ENCODE assay signal across 24 mouse cellular contexts in genomic region chr7:90090996-90091395, GRCm38 (mm10). TPM values are rescaled to one million over a fixed set of nuclear protein-coding genes. Genes with fewer than 3 reads are reported as not detected.
DNase-seq lines count a peak whose midpoint lies in the region; ATAC-seq lines count a peak whose summit lies in the region.
"Had no signal": no experiment of that assay in that cellular context is flagged by ENCODE, and none has a peak within 500 bp of the region (broad histone marks: within the 10 kb centered on the region; RNA-seq: fewer than 3 reads in every experiment).

No protein-coding gene starts in this region.

- H3K27me3 ChIP-seq in heart, embryonic 11.5 days (ENCODE audit: control insufficient read depth, insufficient read depth, low read length), result no peaks in the 10 kb centered on the region
- H3K27me3 ChIP-seq in midbrain, embryonic 14.5 days (ENCODE audit: control insufficient read depth, insufficient read depth, low read length), result no peaks in the 10 kb centered on the region
- H3K27me3 ChIP-seq: forebrain, embryonic 13.5 days; hindbrain, embryonic 13.5 days had no signal

- no peak overlapping the region for H3K9ac ChIP-seq in heart, embryonic 11.5 days (ENCODE audit: low read depth, low read length)
- H3K9ac ChIP-seq in midbrain, embryonic 14.5 days (replicated peaks; ENCODE audit: low read length), result no peak overlapping the region
- H3K9ac ChIP-seq: forebrain, embryonic 13.5 days; hindbrain, embryonic 13.5 days had no signal

- H3K4me1 ChIP-seq in heart, embryonic 11.5 days (ENCODE audit: control insufficient read depth, insufficient read depth, low read length), result no peaks in the 10 kb centered on the region
- H3K4me1 ChIP-seq in midbrain, embryonic 14.5 days (ENCODE audit: control insufficient read depth, insufficient read depth, low read length), result no peaks in the 10 kb centered on the region
- H3K4me1 ChIP-seq: forebrain, embryonic 10.5 days; hindbrain, embryonic 10.5 days; hindbrain, embryonic 13.5 days had no signal

- WGBS in heart, embryonic 11.5 days (ENCODE audit: insufficient replicate concordance), result 63% methylated on average over 4 of the region's 4 CpGs
- WGBS in midbrain, embryonic 14.5 days, result 80% methylated on average over 4 of the region's 4 CpGs

- no peaks in the 10 kb centered on the region for H3K9me3 ChIP-seq in heart, embryonic 11.5 days (replicated peaks; ENCODE audit: control insufficient read depth, low read length)
- H3K9me3 ChIP-seq in midbrain, embryonic 14.5 days (ENCODE audit: control insufficient read depth, low read length), result no peaks in the 10 kb centered on the region
- H3K9me3 ChIP-seq: forebrain, embryonic 10.5 days; forebrain, embryonic 13.5 days; hindbrain, embryonic 10.5 days; hindbrain, embryonic 13.5 days had no signal

- H3K36me3 ChIP-seq in heart, embryonic 11.5 days (ENCODE audit: control insufficient read depth, insufficient read depth, low read length), result no peaks in the 10 kb centered on the region
- H3K36me3 ChIP-seq in midbrain, embryonic 14.5 days (ENCODE audit: control insufficient read depth, insufficient read depth, low read length), result no peaks in the 10 kb centered on the region
- H3K36me3 ChIP-seq: forebrain, embryonic 10.5 days; hindbrain, embryonic 10.5 days; hindbrain, embryonic 13.5 days had no signal

- no peak for ATAC-seq in heart, embryonic 11.5 days (replicated peaks; ENCODE audit: insufficient number of reproducible peaks, low FRiP score, low TSS enrichment)
- no peak for ATAC-seq in midbrain, embryonic 14.5 days (ENCODE audit: low FRiP score, low TSS enrichment)
- ATAC-seq: forebrain, embryonic 13.5 days; forebrain, embryonic 16.5 days; hindbrain, embryonic 16.5 days; inflammation-experienced regulatory T-cells, adult 6 months; intestine, embryonic 16.5 days had no signal

- peak; percentile 92 for DNase-seq in heart, adult 11 months
- DNase-seq in heart, adult 9 months (ENCODE audit: low spot score in 2 of 2), result peak; percentile 33 to 56
- DNase-seq in heart, postnatal 4 days, result no peak
- DNase-seq in Muller cell, postnatal 12 days (ENCODE audit: inconsistent ontology term), result peak; percentile 41
- peak; percentile 25 for DNase-seq in adipocyte (ENCODE audit: low spot score)
- no peak for DNase-seq in lung, adult 18-20 months
- no peak for DNase-seq in midbrain, embryonic 14.5 days
- DNase-seq: adrenal gland, adult 8-10 months; adrenal gland, postnatal 25 days; cerebellum, adult 11-12 months; cerebellum, adult 8-10 months; cerebellum, postnatal 10 days; cerebellum, postnatal 36 days; kidney, adult 18-20 months; kidney, adult 9 months had no signal

- no peak overlapping the region for H3K27ac ChIP-seq in heart, embryonic 11.5 days (ENCODE audit: low read depth, low read length)
- H3K27ac ChIP-seq in midbrain, embryonic 14.5 days (replicated peaks; ENCODE audit: low read depth, low read length), result no peak overlapping the region
- H3K27ac ChIP-seq: forebrain, embryonic 10.5 days; forebrain, embryonic 13.5 days; hindbrain, embryonic 10.5 days; hindbrain, embryonic 13.5 days had no signal

- no peak overlapping the region for H3K4me2 ChIP-seq in heart, embryonic 11.5 days
- no peak overlapping the region for H3K4me2 ChIP-seq in midbrain, embryonic 14.5 days (ENCODE audit: low read length)
- H3K4me2 ChIP-seq: forebrain, embryonic 13.5 days; hindbrain, embryonic 13.5 days had no signal

- H3K4me3 ChIP-seq in heart, embryonic 11.5 days (ENCODE audit: low read depth, low read length), result no peak overlapping the region
- no peak overlapping the region for H3K4me3 ChIP-seq in midbrain, embryonic 14.5 days (replicated peaks; ENCODE audit: low read depth, low read length)
- H3K4me3 ChIP-seq: forebrain, embryonic 10.5 days; forebrain, embryonic 13.5 days; hindbrain, embryonic 10.5 days; hindbrain, embryonic 13.5 days had no signal

RNA-seq across cellular contexts. Expression of gene Picalm, which starts 39.0 kb away (rescaled TPM):
- 36.1 and 43.7 TPM in 2 replicates for polyA plus RNA-seq in heart, embryonic 11.5 days (2014; fragmentation: Nextera tagmentation; extraction: Ambion mirVana)
- 100 to 1,000 TPM; 274 to 301 TPM for total RNA-seq in heart, postnatal 4 days (2021)
- polyA plus RNA-seq in midbrain, embryonic 14.5 days (2014; fragmentation: Nextera tagmentation; extraction: Ambion mirVana), result 53.0 and 56.3 TPM in 2 replicates

Comparison
In these comparisons a context has a peak if more than half of its experiments do, and no peak if none do; other contexts are left out.
1. DNase-seq: peak in heart, adult 11 months (single experiment), heart, adult 9 months (2 of 2), Muller cell, postnatal 12 days (single experiment) and adipocyte (single experiment); none in heart, postnatal 4 days (single experiment), lung, adult 18-20 months (0 of 2) and midbrain, embryonic 14.5 days (single experiment).